In the genomic region with DNA sequence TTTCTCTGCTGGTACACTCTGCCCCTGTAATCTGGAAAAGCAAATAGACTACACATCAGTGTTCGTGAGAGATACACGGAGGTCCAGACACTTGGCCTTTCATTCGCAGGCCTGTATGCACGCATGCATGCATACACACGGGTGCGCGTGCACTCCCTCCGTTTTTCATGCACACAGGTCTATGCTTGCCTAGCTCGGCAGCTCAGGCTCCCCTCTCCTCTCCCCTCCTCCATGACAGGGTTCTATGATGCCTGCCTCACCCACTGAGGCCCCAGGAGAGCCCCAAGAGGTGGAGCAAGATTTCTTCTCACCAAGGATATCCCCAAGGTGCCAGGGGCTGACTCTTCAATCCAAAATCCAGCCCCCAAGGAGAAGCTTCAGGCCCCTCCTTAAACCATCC, we compare ENCODE assay signal across 11 mouse cellular contexts. TPM values are rescaled to one million over a fixed set of nuclear protein-coding genes. Genes with fewer than 3 reads are reported as not detected.
DNase-seq lines count a peak whose midpoint lies in the region; ATAC-seq and TF ChIP-seq lines count a peak whose summit lies in the region.
"Had no signal": no experiment of that assay in that cellular context is flagged by ENCODE, and none has a peak within 500 bp of the region (broad histone marks: within the 10 kb centered on the region; RNA-seq: fewer than 3 reads in every experiment).

No protein-coding gene starts in this region.

- no peak for DNase-seq in kidney, adult 18-20 months
- DNase-seq in ES-E14 (ENCODE audit: low read depth, low spot score), result no peak
- DNase-seq in embryonic facial prominence, embryonic 10.5 days (ENCODE audit: low spot score), result peak; percentile 34
- DNase-seq in thymus, postnatal 10 days (ENCODE audit: low spot score in 2 of 2), result no peak
- no peak for DNase-seq in right cerebral cortex, postnatal 10 days (ENCODE audit: low spot score in 2 of 2)
- DNase-seq: kidney, adult 11 months; left cerebral cortex, postnatal 4 days had no signal

- 45% methylated on average over 9 of the region's 9 CpGs for WGBS in kidney, embryonic 16.5 days
- WGBS in embryonic facial prominence, embryonic 10.5 days, result 31% methylated on average over 9 of the region's 9 CpGs
- WGBS in limb, embryonic 13.5 days, result 22% methylated on average over 9 of the region's 9 CpGs

- no peaks in the 10 kb centered on the region for H3K9me3 ChIP-seq in kidney, embryonic 16.5 days (ENCODE audit: low read length)
- H3K9me3 ChIP-seq in ES-E14 (ENCODE audit: control insufficient read depth, insufficient read depth, low read depth, low read length), result no peaks in the 10 kb centered on the region
- H3K9me3 ChIP-seq in embryonic facial prominence, embryonic 10.5 days, result no peaks in the 10 kb centered on the region
- no peaks in the 10 kb centered on the region for H3K9me3 ChIP-seq in limb, embryonic 13.5 days

- no peak for ATAC-seq in kidney, embryonic 16.5 days (ENCODE audit: low FRiP score, low TSS enrichment)
- ATAC-seq in limb, embryonic 13.5 days (ENCODE audit: low FRiP score, low read depth), result no peak

- peaks cover 4% of the 10 kb centered on the region; the same call in 1 of the 2 replicates for H3K36me3 ChIP-seq in kidney, embryonic 16.5 days (ENCODE audit: insufficient read depth, low read length)
- H3K36me3 ChIP-seq in ES-E14 (ENCODE audit: control insufficient read depth, insufficient read depth, low read length, poor library complexity, severe bottlenecking), result peaks cover 2% of the 10 kb centered on the region; the same call in 1 of the 2 replicates
- peaks cover 30% of the 10 kb centered on the region for H3K36me3 ChIP-seq in embryonic facial prominence, embryonic 10.5 days (replicated peaks)
- peaks cover 49% of the 10 kb centered on the region for H3K36me3 ChIP-seq in limb, embryonic 13.5 days

- H3K27me3 ChIP-seq in kidney, embryonic 16.5 days (ENCODE audit: insufficient read depth, low read length), result no peaks in the 10 kb centered on the region
- peaks cover 47% of the 10 kb centered on the region for H3K27me3 ChIP-seq in embryonic facial prominence, embryonic 10.5 days (replicated peaks; ENCODE audit: low read depth, poor library complexity, severe bottlenecking)
- H3K27me3 ChIP-seq in limb, embryonic 13.5 days, result no peaks in the 10 kb centered on the region

- peak overlapping the region; percentile 99 for H3K27ac ChIP-seq in kidney, embryonic 16.5 days (ENCODE audit: low read length)
- H3K27ac ChIP-seq in ES-E14 (ENCODE audit: insufficient read depth, low read depth, low read length, poor library complexity, severe bottlenecking), result peak overlapping the region; percentile 98; the same call in 1 of the 2 replicates
- peak overlapping the region; percentile 96 for H3K27ac ChIP-seq in embryonic facial prominence, embryonic 10.5 days (replicated peaks)
- H3K27ac ChIP-seq in limb, embryonic 13.5 days, result peak overlapping the region; percentile 99

- peak overlapping the region; percentile 60; the same call in 1 of the 2 replicates for H3K9ac ChIP-seq in kidney, embryonic 16.5 days (replicated peaks; ENCODE audit: low read length)
- peak overlapping the region; percentile 69 for H3K9ac ChIP-seq in ES-E14 (ENCODE audit: insufficient read depth, low read depth, low read length, poor library complexity, severe bottlenecking)
- peak overlapping the region; percentile 71 for H3K9ac ChIP-seq in limb, embryonic 13.5 days

- peak overlapping the region; percentile 98 for H3K4me2 ChIP-seq in kidney, embryonic 16.5 days (replicated peaks; ENCODE audit: low read depth, low read length)
- peak overlapping the region; percentile 93 for H3K4me2 ChIP-seq in limb, embryonic 13.5 days (replicated peaks)

- peaks cover 30% of the 10 kb centered on the region for H3K4me1 ChIP-seq in kidney, embryonic 16.5 days (ENCODE audit: insufficient read depth, low read length)
- peaks cover 9 to 35% of the 10 kb centered on the region in 2 experiments for H3K4me1 ChIP-seq in ES-E14 (ENCODE audit: control insufficient read depth in 2 of 2, insufficient read depth in 2 of 2, low read length in 2 of 2, poor library complexity in 1 of 2)
- H3K4me1 ChIP-seq in embryonic facial prominence, embryonic 10.5 days, result peaks cover 93% of the 10 kb centered on the region
- H3K4me1 ChIP-seq in limb, embryonic 13.5 days, result peaks cover 80% of the 10 kb centered on the region

- H3K4me3 ChIP-seq in kidney, embryonic 16.5 days (ENCODE audit: low read length), result no peak overlapping the region
- H3K4me3 ChIP-seq in ES-E14 (ENCODE audit: insufficient read depth in 1 of 2, low read depth in 1 of 2, low read length in 2 of 2, poor library complexity in 1 of 2, severe bottlenecking in 1 of 2), result peak overlapping the region; percentile 12 to 93; a peak in 3 of 4 replicates
- peak overlapping the region; percentile 76 for H3K4me3 ChIP-seq in embryonic facial prominence, embryonic 10.5 days
- H3K4me3 ChIP-seq in limb, embryonic 13.5 days, result peak overlapping the region; percentile 64
- H3K4me3 ChIP-seq: myocyte had no signal

- in situ Hi-C loops in ES-E14 (cut with MboI; ENCODE audit: low sequenced_read_pairs in 2 of 2, unreplicated experiment in 2 of 2), result no loop called here

TF ChIP-seq in ES-E14, 5 proteins besides CTCF, POLR2A, EP300 and RAD21:
- TF ChIP-seq MAFK (IDR thresholded peaks at IDR 0.05; ENCODE audit: insufficient read depth, low read depth, low read length), result no peak
- no peak for TF ChIP-seq CHD2 (IDR thresholded peaks at IDR 0.05; ENCODE audit: low read depth, low read length)
- no peak for TF ChIP-seq ZNF384 (IDR thresholded peaks at IDR 0.05; ENCODE audit: low read depth, low read length)
- no peak for TF ChIP-seq ZC3H11A (IDR thresholded peaks at IDR 0.05; ENCODE audit: borderline replicate concordance, low read depth, low read length)
- TF ChIP-seq HCFC1 (IDR thresholded peaks at IDR 0.05; ENCODE audit: borderline replicate concordance, insufficient read depth, low read length), result no peak

RNA-seq across cellular contexts. Expression of gene Rarg, which starts 7.3 kb away (rescaled TPM):
- polyA plus RNA-seq in kidney, embryonic 16.5 days (2015; fragmentation: Nextera tagmentation; extraction: Ambion mirVana), result 31.9 and 35.4 TPM in 2 replicates
- total RNA-seq in ES-E14 (2012; rRNA removed), result 101 and 115 TPM in 2 replicates
- polyA plus RNA-seq in embryonic facial prominence, embryonic 10.5 days (2016; fragmentation: Nextera tagmentation; extraction: Ambion mirVana), result 77.8 and 90.2 TPM in 2 replicates
- 131 and 145 TPM in 2 replicates for polyA plus RNA-seq in limb, embryonic 13.5 days (2015; fragmentation: Nextera tagmentation; extraction: Ambion mirVana)

RNA-seq across cellular contexts. Expression of gene Itgb7, which starts 18.2 kb away (rescaled TPM):
- 1.4 and 1.9 TPM in 2 replicates for polyA plus RNA-seq in kidney, embryonic 16.5 days (2015; fragmentation: Nextera tagmentation; extraction: Ambion mirVana)
- total RNA-seq in ES-E14 (2012; rRNA removed), result 34.0 and 93.0 TPM in 2 replicates
- polyA plus RNA-seq in embryonic facial prominence, embryonic 10.5 days (2016; fragmentation: Nextera tagmentation; extraction: Ambion mirVana), result 1.1 and 1.6 TPM in 2 replicates
- 3.2 and 3.5 TPM in 2 replicates for polyA plus RNA-seq in limb, embryonic 13.5 days (2015; fragmentation: Nextera tagmentation; extraction: Ambion mirVana)

RNA-seq across cellular contexts. Expression of gene Gm9918, which starts 20.4 kb away (rescaled TPM):
- polyA plus RNA-seq in kidney, embryonic 16.5 days (2015; fragmentation: Nextera tagmentation; extraction: Ambion mirVana), result 0.36 and 0.89 TPM in 2 replicates
- 0.45 and 1.0 TPM in 2 replicates for total RNA-seq in ES-E14 (2012; rRNA removed)
- 0.75 and 1.3 TPM in 2 replicates for polyA plus RNA-seq in embryonic facial prominence, embryonic 10.5 days (2016; fragmentation: Nextera tagmentation; extraction: Ambion mirVana)
- polyA plus RNA-seq in limb, embryonic 13.5 days (2015; fragmentation: Nextera tagmentation; extraction: Ambion mirVana), result 1.1 and 1.3 TPM in 2 replicates
- total RNA-seq: left cerebral cortex, postnatal 4 days had no signal
- polyA plus RNA-seq: myocyte; spleen, adult 2 months had no signal

RNA-seq across cellular contexts. Expression of gene Mfsd5, which starts 29.3 kb away (rescaled TPM):
- 76.5 and 78.8 TPM in 2 replicates for polyA plus RNA-seq in kidney, embryonic 16.5 days (2015; fragmentation: Nextera tagmentation; extraction: Ambion mirVana)
- 89.9 and 95.7 TPM in 2 replicates for total RNA-seq in ES-E14 (2012; rRNA removed)
- 63.2 and 66.4 TPM in 2 replicates for polyA plus RNA-seq in embryonic facial prominence, embryonic 10.5 days (2016; fragmentation: Nextera tagmentation; extraction: Ambion mirVana)
- polyA plus RNA-seq in limb, embryonic 13.5 days (2015; fragmentation: Nextera tagmentation; extraction: Ambion mirVana), result 64.7 and 65.8 TPM in 2 replicates

RNA-seq across cellular contexts. Expression of gene Csad, which starts 45.4 kb away (rescaled TPM):
- polyA plus RNA-seq in kidney, embryonic 16.5 days (2015; fragmentation: Nextera tagmentation; extraction: Ambion mirVana), result 131 and 153 TPM in 2 replicates
- 47.3 and 51.9 TPM in 2 replicates for total RNA-seq in ES-E14 (2012; rRNA removed)
- polyA plus RNA-seq in embryonic facial prominence, embryonic 10.5 days (2016; fragmentation: Nextera tagmentation; extraction: Ambion mirVana), result 48.6 and 48.7 TPM in 2 replicates
- polyA plus RNA-seq in limb, embryonic 13.5 days (2015; fragmentation: Nextera tagmentation; extraction: Ambion mirVana), result 75.2 and 82.1 TPM in 2 replicates
